In genomic region chr8:8661759-8662138, GRCm38 (mm10) we compare ENCODE assay signal across 7 mouse cellular contexts. TPM values are rescaled to one million over a fixed set of nuclear protein-coding genes. Genes with fewer than 3 reads are reported as not detected.
DNase-seq lines count a peak whose midpoint lies in the region; ATAC-seq and TF ChIP-seq lines count a peak whose summit lies in the region.

No protein-coding gene starts in this region.

- intact Hi-C loops in heart, adult 2 months (cut with DNase I) = loop anchor here (1.0 to 5.0 kb wide), 7 partner anchors 27 to 516 kb away; no protein-coding TSS in a partner anchor

- TF ChIP-seq CTCF in heart, adult 2 months (IDR thresholded peaks at IDR 0.05) = peak; percentile 89
- TF ChIP-seq CTCF in kidney, adult 2 months (conservative IDR thresholded peaks at IDR 0.05; ENCODE audit: insufficient read depth, insufficient read length, low read depth, low read length) = peak; percentile 88
- peak; percentile 93 for TF ChIP-seq CTCF in small intestine, adult 2 months (IDR thresholded peaks at IDR 0.05; ENCODE audit: extremely low read depth, insufficient read length, insufficient replicate concordance, low read depth, low read length)

- H3K9me3 ChIP-seq in embryonic facial prominence, embryonic 13.5 days = no peaks in the 10 kb centered on the region
- no peaks in the 10 kb centered on the region for H3K9me3 ChIP-seq in limb, embryonic 11.5 days (ENCODE audit: control insufficient read depth, low read length)
- H3K9me3 ChIP-seq in midbrain, embryonic 13.5 days = no peaks in the 10 kb centered on the region

- peaks cover 15% of the 10 kb centered on the region for H3K4me1 ChIP-seq in embryonic facial prominence, embryonic 13.5 days
- H3K4me1 ChIP-seq in heart, adult 2 months (ENCODE audit: control insufficient read depth, insufficient read depth, low read length) = no peaks in the 10 kb centered on the region
- H3K4me1 ChIP-seq in kidney, adult 2 months (ENCODE audit: control insufficient read depth, insufficient read depth, low read length) = peaks cover 3% of the 10 kb centered on the region; the same call in 1 of the 2 replicates
- no peaks in the 10 kb centered on the region for H3K4me1 ChIP-seq in limb, embryonic 11.5 days (ENCODE audit: control insufficient read depth, insufficient read depth, low read length)
- peaks cover 25% of the 10 kb centered on the region for H3K4me1 ChIP-seq in midbrain, embryonic 13.5 days (replicated peaks)
- H3K4me1 ChIP-seq in small intestine, adult 2 months (ENCODE audit: control insufficient read depth, insufficient read depth, insufficient read length, low read length) = no peaks in the 10 kb centered on the region; the same call in 1 of the 2 replicates

- H3K27me3 ChIP-seq in embryonic facial prominence, embryonic 13.5 days = no peaks in the 10 kb centered on the region
- no peaks in the 10 kb centered on the region for H3K27me3 ChIP-seq in heart, adult 2 months (ENCODE audit: control insufficient read depth, insufficient read depth, low read length)
- H3K27me3 ChIP-seq in kidney, adult 2 months (replicated peaks; ENCODE audit: control insufficient read depth, insufficient read depth, low read length) = no peaks in the 10 kb centered on the region
- no peaks in the 10 kb centered on the region for H3K27me3 ChIP-seq in limb, embryonic 11.5 days (ENCODE audit: control insufficient read depth, insufficient read depth, low read length)
- H3K27me3 ChIP-seq in midbrain, embryonic 13.5 days = no peaks in the 10 kb centered on the region
- no peaks in the 10 kb centered on the region for H3K27me3 ChIP-seq in small intestine, adult 2 months (ENCODE audit: control insufficient read depth, insufficient read depth, low read length)

- peak overlapping the region; percentile 86 for H3K4me2 ChIP-seq in embryonic facial prominence, embryonic 13.5 days
- H3K4me2 ChIP-seq in limb, embryonic 11.5 days (ENCODE audit: low read depth, severe bottlenecking) = peak overlapping the region; percentile 90
- peak overlapping the region; percentile 79 for H3K4me2 ChIP-seq in midbrain, embryonic 13.5 days (replicated peaks)

- H3K4me3 ChIP-seq in embryonic facial prominence, embryonic 13.5 days = peak overlapping the region; percentile 95
- peak overlapping the region; percentile 88 for H3K4me3 ChIP-seq in heart, adult 2 months
- peak overlapping the region; percentile 88 for H3K4me3 ChIP-seq in kidney, adult 2 months (ENCODE audit: insufficient read depth, low read depth, low read length)
- peak overlapping the region; percentile 58 for H3K4me3 ChIP-seq in limb, embryonic 11.5 days (ENCODE audit: low read depth, low read length)
- H3K4me3 ChIP-seq in midbrain, embryonic 13.5 days (replicated peaks) = peak overlapping the region; percentile 92
- peak overlapping the region; percentile 78 for H3K4me3 ChIP-seq in small intestine, adult 2 months (ENCODE audit: low read depth, low read length)

- DNase-seq in adrenal gland, postnatal 4 days (ENCODE audit: low spot score in 2 of 2) = peak; percentile 60 to 78
- peak; percentile 88 to 91 for DNase-seq in heart, adult 2 months
- peak; percentile 94 for DNase-seq in kidney, adult 2 months
- DNase-seq in limb, embryonic 11.5 days (ENCODE audit: low spot score) = peak; percentile 97

- no peak for TF ChIP-seq POLR2A in heart, adult 2 months (IDR thresholded peaks at IDR 0.05; ENCODE audit: insufficient read depth, low read depth, low read length)
- TF ChIP-seq POLR2A in kidney, adult 2 months (IDR thresholded peaks at IDR 0.05; ENCODE audit: low read depth, low read length) = no peak
- TF ChIP-seq POLR2A in small intestine, adult 2 months (IDR thresholded peaks at IDR 0.05; ENCODE audit: low read depth, low read length) = no peak

- no peaks in the 10 kb centered on the region for H3K79me2 ChIP-seq in heart, adult 2 months (replicated peaks; ENCODE audit: control insufficient read depth, insufficient read depth, low read length)

- peak; percentile 83 for TF ChIP-seq EP300 in heart, adult 2 months (IDR thresholded peaks at IDR 0.05; ENCODE audit: insufficient read depth, low read depth, low read length)

- WGBS in embryonic facial prominence, embryonic 13.5 days = under 1% methylated on average over 23 of the region's 23 CpGs
- WGBS in heart, adult 2 months = under 1% methylated on average over 23 of the region's 23 CpGs
- WGBS in kidney, adult 2 months = 1% methylated on average over 23 of the region's 23 CpGs
- under 1% methylated on average over 23 of the region's 23 CpGs for WGBS in limb, embryonic 11.5 days
- under 1% methylated on average over 23 of the region's 23 CpGs for WGBS in midbrain, embryonic 13.5 days
- WGBS in small intestine, adult 2 months = 2% methylated on average over 23 of the region's 23 CpGs

- ATAC-seq in embryonic facial prominence, embryonic 13.5 days (ENCODE audit: insufficient number of reproducible peaks, insufficient read depth, low FRiP score, low TSS enrichment, low read depth) = peak; percentile 2; the same call in 1 of the 2 replicates
- no peak; the same call in 1 of the 2 replicates for ATAC-seq in limb, embryonic 11.5 days (ENCODE audit: insufficient number of reproducible peaks, low FRiP score, low TSS enrichment, low read depth)
- no peak for ATAC-seq in midbrain, embryonic 13.5 days

- H3K27ac ChIP-seq in embryonic facial prominence, embryonic 13.5 days = peak overlapping the region; percentile 74
- H3K27ac ChIP-seq in heart, adult 2 months = peak overlapping the region; percentile 87
- H3K27ac ChIP-seq in kidney, adult 2 months (ENCODE audit: insufficient read depth, low read depth, low read length) = peak overlapping the region; percentile 77
- H3K27ac ChIP-seq in limb, embryonic 11.5 days (replicated peaks; ENCODE audit: low read depth, low read length) = peak overlapping the region; percentile 52
- peak overlapping the region; percentile 67 for H3K27ac ChIP-seq in midbrain, embryonic 13.5 days
- H3K27ac ChIP-seq in small intestine, adult 2 months (ENCODE audit: insufficient read depth, low read depth, low read length) = peak overlapping the region; percentile 78

- peak overlapping the region; percentile 98 for H3K9ac ChIP-seq in embryonic facial prominence, embryonic 13.5 days
- H3K9ac ChIP-seq in heart, adult 2 months (ENCODE audit: low read depth, low read length) = peak overlapping the region; percentile 65
- peak overlapping the region; percentile 94 for H3K9ac ChIP-seq in limb, embryonic 11.5 days (ENCODE audit: low read length)
- H3K9ac ChIP-seq in midbrain, embryonic 13.5 days (replicated peaks) = peak overlapping the region; percentile 95

- H3K36me3 ChIP-seq in embryonic facial prominence, embryonic 13.5 days = peaks cover 12% of the 10 kb centered on the region
- H3K36me3 ChIP-seq in heart, adult 2 months (ENCODE audit: control insufficient read depth, insufficient read depth, low read length) = peaks cover 11% of the 10 kb centered on the region
- peaks cover 2% of the 10 kb centered on the region; the same call in 1 of the 2 replicates for H3K36me3 ChIP-seq in kidney, adult 2 months (ENCODE audit: control insufficient read depth, insufficient read depth, low read length)
- H3K36me3 ChIP-seq in limb, embryonic 11.5 days (ENCODE audit: control insufficient read depth, insufficient read depth, low read length) = peaks cover 2% of the 10 kb centered on the region; the same call in 1 of the 2 replicates
- peaks cover 13% of the 10 kb centered on the region for H3K36me3 ChIP-seq in midbrain, embryonic 13.5 days
- H3K36me3 ChIP-seq in small intestine, adult 2 months (ENCODE audit: control insufficient read depth, insufficient read depth, low read length) = peaks cover 4% of the 10 kb centered on the region

RNA-seq across cellular contexts. Expression of gene Efnb2, which starts 0.7 kb away (rescaled TPM):
- total RNA-seq in adrenal gland, postnatal 4 days (2021) = 10 to 100 TPM; 34.2 to 41.3 TPM
- polyA plus RNA-seq in embryonic facial prominence, embryonic 13.5 days (2015; fragmentation: Nextera tagmentation; extraction: Ambion mirVana) = 30.9 and 37.1 TPM in 2 replicates
- 10 to 100 TPM; 16.8 to 24.1 TPM for total RNA-seq in heart, adult 2 months (2021)
- polyA plus RNA-seq in heart, adult 2 months (2012; rRNA removed) = 22.2 and 27.8 TPM in 2 replicates
- 31.8 and 44.8 TPM in 2 replicates for polyA plus RNA-seq in kidney, adult 2 months (2012; rRNA removed)
- 26.3 and 31.1 TPM in 2 replicates for polyA plus RNA-seq in limb, embryonic 11.5 days (2014; fragmentation: Nextera tagmentation; extraction: Ambion mirVana)
- polyA plus RNA-seq in midbrain, embryonic 13.5 days (2015; fragmentation: Nextera tagmentation; extraction: Ambion mirVana) = 12.7 and 16.2 TPM in 2 replicates
- 29.5 and 77.8 TPM in 2 replicates for polyA plus RNA-seq in small intestine, adult 2 months (2012; rRNA removed)

RNA-seq across cellular contexts. Expression of gene Arglu1, which starts 28.6 kb away (rescaled TPM):
- total RNA-seq in adrenal gland, postnatal 4 days (2021) = 100 to 1,000 TPM; 124 to 137 TPM
- polyA plus RNA-seq in embryonic facial prominence, embryonic 13.5 days (2015; fragmentation: Nextera tagmentation; extraction: Ambion mirVana) = 184 and 194 TPM in 2 replicates
- total RNA-seq in heart, adult 2 months (2021) = 10 to 100 TPM; 26.3 to 28.8 TPM
- polyA plus RNA-seq in heart, adult 2 months (2012; rRNA removed) = 24.0 and 40.7 TPM in 2 replicates
- 16.0 and 20.5 TPM in 2 replicates for polyA plus RNA-seq in kidney, adult 2 months (2012; rRNA removed)
- polyA plus RNA-seq in limb, embryonic 11.5 days (2014; fragmentation: Nextera tagmentation; extraction: Ambion mirVana) = 167 and 169 TPM in 2 replicates
- polyA plus RNA-seq in midbrain, embryonic 13.5 days (2015; fragmentation: Nextera tagmentation; extraction: Ambion mirVana) = 191 and 193 TPM in 2 replicates
- 6.8 and 12.7 TPM in 2 replicates for polyA plus RNA-seq in small intestine, adult 2 months (2012; rRNA removed)
